Mouse (Mus musculus) right cerebral cortex, postnatal 14 days (tissue): ENCODE results near the gene Sox1.
A peak's percentile ranks its signal among the peaks of the same experiment; 100 is the strongest.

Experiments
- DNase-seq: peaks from one replicate; pipeline ENCODE4 v3.0.0; 2022

Sox1 gene

DNA sequence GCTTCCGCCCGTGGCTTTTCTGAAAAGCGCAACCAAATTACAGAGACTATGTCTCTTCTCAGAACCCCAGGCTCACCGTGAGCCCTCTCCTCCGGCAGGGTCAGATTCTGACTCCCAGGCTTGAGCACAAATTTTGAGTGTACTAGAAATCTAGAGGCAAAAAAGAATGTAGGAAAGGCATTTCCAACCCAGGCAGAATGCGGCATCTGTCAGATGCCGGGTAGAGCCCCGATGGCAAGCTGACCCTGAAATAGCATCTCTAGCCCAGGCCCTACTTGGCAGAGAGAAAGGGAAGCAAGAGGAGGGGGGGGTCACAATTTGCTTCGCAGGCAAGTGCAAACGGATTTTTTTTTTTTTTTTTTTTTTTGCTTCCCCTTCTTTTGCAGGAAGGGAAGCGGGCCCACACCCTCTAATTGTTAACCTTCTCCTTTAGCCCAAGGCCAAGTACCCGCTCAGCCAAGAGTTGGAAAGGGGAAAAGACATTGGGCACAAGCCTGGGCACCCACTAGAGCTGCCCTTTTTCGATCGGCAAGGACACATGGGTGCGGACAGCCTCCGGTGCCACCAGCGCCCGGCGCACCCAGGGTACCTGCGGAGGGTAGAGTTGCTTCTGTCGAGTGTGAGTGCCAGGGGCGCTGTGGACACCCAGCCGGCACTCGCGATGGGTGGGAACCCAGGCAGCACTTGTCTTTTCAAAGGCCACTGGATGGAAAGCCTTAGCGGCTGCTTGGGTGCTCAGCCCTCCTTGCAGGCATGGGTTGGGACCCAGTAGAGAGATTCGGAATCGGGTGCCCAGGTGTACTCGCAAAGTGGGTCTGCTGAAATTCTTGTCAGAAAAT is 5.1 kb upstream of the Sox1 start:
- no peak for DNase-seq

GRCm38 (mm10) chr8:12390640-12391365 is 4.3 kb upstream of the Sox1 start:
- no peak for DNase-seq

DNA sequence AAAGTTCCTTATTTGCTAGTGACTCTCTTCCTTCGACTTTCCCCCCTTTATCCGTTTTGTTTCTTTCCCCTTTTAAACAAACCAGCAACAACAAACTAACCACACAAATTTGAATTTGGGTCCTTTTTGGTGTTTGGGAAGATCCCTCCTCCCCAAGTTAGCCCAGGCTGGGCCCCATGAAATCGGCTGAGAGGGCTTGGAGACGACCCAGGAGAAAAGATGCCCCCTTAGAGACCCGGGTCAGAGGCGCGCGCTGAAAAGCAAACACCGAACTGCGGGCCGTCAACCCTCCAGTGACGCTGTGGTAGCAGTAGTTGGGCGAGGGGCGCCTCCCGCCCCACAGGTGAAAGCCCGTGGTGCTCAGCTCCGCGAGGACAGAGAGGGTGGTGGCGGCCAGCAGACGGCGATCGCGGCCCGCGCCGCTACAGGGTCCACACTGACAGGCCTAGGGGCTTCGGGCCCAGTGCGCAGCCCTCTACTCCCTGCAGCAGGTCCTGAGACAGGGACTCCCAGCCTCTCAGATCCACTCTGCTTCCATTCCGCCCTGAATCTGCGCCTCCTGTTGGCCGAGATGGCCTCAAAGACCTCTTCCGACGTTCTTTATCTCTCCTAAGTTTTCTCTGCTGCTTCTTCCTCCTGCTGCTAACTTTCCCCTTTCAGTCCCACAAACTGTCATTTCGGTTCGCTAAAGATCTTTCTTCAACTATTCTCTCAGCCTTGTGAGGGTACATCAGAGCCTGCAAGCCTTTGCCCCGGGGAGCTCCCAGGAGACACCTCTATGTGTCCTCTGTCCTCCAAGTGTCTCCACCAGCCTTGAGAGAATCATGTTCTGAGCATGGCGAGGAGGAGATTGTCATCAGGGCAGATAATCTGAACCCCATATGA is 3.5 kb upstream of the Sox1 start:
- no peak for DNase-seq

DNA sequence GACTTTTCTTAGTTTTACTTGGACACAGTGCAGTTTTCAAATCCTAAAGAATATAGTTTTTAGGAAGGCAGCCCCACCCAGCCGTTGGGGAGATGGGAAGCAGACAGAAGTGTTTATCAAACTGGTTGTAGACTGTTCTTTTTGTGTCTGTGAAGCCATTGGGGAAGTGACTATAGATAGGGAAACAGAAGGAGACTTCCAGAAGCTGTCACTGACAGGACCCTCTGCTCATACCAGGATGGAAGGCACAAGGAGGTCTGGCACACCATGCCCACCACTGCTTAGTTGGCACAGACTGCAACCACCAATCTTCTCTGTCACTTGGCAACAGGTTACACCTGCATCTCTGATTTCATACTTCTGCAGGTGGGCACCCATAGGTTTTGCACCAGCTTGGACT is 2.3 kb upstream of the Sox1 start:
- no peak for DNase-seq

DNA sequence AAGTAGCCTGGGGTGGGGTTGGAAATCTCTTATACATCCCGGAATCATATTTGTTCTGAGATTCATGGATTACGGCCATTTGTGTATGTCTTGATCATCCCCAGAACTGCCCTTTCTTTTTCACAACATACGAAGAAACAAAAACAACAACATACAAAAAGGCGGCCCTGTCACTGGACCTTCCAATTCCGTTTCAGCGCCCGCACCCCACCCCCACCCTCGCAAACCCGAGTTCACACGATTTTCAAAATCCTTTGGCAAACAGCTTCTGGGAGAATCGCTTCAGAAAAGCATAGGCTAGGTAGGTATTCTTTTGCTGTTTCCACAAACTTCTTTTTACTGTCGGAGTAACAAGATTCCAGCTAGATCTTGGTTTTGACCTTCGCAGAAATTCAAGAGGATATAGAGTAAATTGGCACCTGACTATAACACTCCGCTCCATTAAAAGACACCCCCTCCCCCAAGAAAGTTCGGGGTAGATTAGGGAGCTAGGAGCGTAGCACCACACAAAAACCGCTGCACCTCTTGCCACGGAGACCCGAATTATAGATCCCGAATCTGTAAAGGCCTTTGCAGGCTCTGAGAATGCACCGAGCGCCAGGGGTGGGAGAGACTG is 602 bp upstream of the Sox1 start:
- no peak for DNase-seq

GRCm38 (mm10) chr8:12396501-12397345 is 1.6 kb downstream of the Sox1 start:
- no peak for DNase-seq

- DNase-seq = no peak
These were observed 2.3 kb downstream of the Sox1 start for GRCm38 (mm10) chr8:12397346-12397925.

DNA sequence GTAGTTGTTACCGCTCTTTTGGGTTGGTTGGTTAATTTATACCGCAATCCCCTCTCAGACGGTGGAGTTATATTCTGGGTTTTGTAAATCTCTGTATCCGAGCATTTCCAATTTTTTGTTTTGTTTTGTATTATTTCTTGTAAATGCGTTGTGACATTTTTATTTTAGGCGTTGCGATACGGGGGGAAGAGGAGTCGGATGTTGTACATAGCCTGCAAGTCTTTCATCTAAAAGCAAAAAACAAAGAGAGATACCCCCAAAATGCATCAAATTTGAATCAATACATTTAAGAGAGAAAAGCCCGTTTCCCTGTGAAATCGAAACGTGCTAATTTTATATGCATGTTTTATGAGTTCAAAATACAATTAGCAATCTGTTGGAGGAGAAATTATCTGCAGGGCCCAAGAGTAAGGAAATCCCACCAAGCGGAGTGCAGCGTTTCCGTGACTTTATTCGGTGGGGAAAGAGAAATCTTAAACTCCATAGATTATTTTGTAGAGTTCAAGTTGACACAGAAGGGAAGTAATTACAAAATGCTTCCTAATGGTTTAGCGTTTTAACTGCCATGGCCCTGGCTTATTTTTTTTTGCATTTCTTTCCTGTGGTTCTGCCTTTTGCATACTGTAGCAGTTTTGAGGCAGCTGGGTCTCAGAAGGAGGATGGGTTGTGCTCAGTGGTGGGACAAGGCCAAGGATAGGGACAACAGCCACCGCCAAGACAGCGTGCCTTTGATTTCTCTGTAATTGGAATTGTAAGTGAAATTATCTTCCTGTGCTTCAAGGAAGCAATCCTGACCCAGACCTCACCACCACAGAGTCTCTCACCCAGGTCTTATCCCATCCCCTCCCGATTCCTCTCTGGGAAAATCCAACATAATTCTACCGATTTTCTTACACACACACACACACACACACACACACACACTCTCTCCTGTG is 3.2 kb downstream of the Sox1 start:
- DNase-seq = no peak

GRCm38 (mm10) chr8:12399421-12400205 is 4.5 kb downstream of the Sox1 start:
- no peak for DNase-seq

DNA sequence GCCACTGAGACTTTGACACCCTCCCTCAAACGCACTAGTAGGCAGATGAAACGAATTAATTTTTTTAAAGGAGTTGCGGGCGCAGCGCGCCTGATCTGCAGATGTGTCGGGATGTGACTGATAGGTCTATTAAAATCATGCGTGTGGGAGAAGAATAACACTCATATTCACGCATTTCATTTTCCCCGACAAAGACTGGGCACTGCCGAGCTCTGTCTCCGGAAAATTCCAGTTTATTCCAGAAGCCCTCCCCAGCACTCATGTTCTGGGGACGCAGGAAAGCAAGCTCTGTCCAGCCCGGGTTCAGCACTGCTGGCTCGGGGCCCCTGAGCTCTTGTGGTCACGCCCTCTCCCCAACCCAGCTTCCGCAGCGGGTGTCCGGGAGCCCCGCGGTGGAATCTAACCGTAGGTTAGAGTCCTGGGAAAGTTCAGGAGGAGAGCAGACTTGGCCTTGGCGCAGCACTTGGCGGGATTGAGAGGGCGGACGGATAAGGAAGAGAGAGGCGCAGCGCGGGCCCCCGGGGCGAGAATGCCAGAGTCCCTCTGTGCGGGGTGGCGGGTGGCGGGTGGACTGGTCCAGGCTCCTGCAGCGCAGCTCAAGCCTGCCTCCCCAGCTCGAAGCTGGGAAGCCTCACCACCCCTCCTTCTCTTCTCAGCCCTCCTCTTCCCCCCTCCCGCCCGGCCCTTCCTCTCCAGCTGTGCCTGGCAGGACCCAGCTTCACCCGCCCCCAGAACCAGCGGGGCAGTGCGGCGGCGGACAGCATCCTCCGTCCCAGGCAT is 5.7 kb downstream of the Sox1 start:
- DNase-seq = peak; percentile 37

DNA sequence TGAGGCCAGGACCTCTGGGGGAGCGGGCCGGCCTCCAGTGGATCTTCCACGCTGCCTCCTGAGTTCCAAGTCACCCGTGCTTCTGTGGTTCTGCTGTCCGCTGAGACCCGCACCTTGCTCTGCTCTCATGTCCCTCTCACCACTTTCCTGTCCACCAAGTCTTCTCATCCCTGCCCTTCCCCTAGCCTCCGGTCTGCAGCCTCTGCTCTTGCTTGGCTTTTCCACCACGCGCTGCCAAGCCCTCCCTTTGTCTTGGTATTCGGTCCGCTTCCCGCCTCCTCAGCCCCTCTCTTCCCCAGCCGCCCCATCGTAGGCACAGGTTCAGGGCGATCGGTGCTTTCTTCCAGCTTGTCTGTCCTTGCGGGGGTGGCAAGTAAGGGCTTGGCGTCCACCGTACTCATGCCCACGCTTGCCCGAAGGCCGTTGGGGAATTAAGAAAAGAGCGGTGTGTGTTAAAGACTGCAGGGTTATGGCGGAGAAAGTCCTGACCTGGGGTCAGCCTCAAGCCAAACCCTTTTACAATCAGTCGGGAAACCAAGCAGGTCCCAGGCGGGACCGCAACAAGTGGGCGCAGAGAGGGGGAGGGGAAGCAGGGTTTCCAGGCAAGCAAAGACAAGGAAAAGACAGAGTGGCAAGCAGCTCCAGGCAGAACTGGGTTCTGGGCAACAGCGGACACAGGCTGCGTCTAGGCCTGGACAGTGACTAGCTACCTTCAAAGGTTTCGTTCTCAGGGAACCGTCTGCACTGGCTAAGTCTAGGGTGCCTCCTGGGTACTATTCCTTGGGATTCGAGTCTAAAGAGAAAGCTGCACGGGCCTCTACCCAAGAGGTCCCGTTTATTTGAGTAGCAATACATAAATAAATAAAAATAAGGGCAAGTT is 6.5 kb downstream of the Sox1 start:
- DNase-seq = peak; percentile 31

- no peak for DNase-seq
These were observed 7.6 kb downstream of the Sox1 start for GRCm38 (mm10) chr8:12402709-12403108.

DNA sequence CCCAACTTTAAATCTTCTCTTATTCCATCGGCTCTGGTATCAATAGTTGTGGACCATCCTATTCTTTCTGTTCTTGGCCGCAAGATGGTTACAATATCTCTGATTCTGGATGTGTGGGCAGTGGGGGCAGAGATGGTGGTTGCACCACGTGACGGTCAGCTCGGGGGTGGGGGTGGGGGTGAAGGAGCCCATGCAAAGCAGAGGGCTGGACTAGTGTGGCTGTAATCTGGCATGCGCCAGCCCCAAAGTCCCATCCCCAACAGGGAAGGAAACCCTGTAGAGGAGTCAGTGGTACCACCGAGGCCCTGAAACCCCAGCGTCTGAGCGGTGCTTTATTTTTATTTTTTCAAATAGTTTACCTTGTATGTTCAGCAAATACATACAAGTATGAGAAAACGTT is 12.9 kb downstream of the Sox1 start:
- DNase-seq = no peak

GRCm38 (mm10) chr8:12409976-12410375 is 14.9 kb downstream of the Sox1 start:
- no peak for DNase-seq

DNA sequence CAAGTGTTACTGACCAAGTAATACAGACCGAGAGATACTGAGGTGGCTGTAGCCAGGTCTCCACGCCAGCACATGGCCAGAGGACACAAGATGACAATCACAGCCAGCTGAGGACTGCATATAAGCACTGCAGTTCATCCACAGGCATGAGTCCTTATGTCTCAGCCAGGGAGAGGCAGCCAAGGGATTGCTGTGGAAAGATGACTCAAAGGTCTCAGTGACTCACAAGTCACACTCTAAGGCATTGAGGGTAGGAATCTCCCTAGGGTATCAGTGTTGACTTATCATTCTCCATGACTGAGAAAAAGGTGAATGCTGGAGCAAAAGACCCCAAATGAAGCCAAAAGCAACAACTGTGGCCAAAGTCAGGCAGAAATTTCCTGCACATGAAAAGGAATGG is 22.0 kb downstream of the Sox1 start:
- DNase-seq = no peak

DNA sequence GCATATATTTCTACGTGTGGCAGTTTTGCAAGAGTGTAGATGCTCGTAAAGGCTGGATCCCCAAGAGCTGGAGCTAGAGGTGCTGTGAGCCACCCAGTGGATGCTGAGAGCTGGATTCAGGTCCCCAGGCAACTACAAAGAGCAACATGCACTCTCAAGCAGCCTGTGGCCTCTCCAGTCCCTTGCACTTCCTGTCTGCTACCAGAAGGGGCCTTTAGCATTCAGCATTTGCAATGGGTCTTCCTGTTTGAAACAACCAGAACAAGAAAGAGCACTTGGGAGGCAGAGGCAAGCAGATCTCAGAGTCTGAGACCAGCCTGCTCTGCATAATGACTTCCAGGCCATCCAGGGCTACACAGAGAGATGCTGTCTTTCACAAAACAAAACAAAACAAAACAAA is 25.4 kb downstream of the Sox1 start:
- DNase-seq = no peak

GRCm38 (mm10) chr8:12425906-12426305 is 30.8 kb downstream of the Sox1 start:
- no peak for DNase-seq

DNA sequence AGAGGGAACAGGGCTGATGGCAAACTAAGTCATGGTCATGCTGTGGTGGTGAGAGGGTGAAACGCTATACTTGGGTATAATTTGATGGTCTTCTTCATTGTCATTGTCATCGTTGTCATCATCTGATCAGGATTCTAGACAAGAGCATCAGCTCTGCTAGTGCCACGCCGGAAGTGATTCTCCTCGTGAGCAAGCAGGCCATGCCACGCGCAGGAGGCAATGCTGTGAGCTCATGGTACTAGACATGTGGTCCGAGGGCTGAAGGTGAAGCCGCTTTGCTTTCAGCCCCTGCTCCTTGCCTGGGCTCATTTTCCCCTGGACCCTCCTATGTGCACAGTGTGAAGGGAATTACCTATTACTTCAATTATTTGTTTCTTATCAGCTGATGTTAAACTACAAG is 32.3 kb downstream of the Sox1 start:
- DNase-seq = no peak
